Mouse (Mus musculus) lung, adult 2 months (tissue): Measurements from ENCODE around the gene Arl6ip5.

Experiments used
- CTCF ChIP-seq: fragments of 200-500 bp; IDR thresholded peaks from 2 replicates; pipeline ENCODE4 v1.5.1; 2011; ENCODE audit warnings: mild to moderate bottlenecking, low read length, control low read depth; ENCODE audit not compliant: insufficient read depth
- POLR2A ChIP-seq: fragments of 200-500 bp; IDR thresholded peaks from 2 replicates; pipeline ENCODE4 v1.6.1; 2011; ENCODE audit warnings: low read depth, mild to moderate bottlenecking, control low read depth, low read length, borderline replicate concordance; ENCODE audit errors: extremely low read depth

GRCm38 (mm10) chr6:97240092-97240491 lies 29.6 kb downstream of the Arl6ip5 start:
- TF ChIP-seq CTCF = no peak
- TF ChIP-seq POLR2A = no peak
